Mouse (Mus musculus) CH12.LX (cell line): ENCODE data around the gene Appl1. TPM values are rescaled to one million over a fixed set of nuclear protein-coding genes. Genes with fewer than 3 reads are reported as not detected.
A peak's percentile ranks its signal among the peaks of the same experiment; 100 is the strongest.

Source experiments
- DNase-seq: peaks from one replicate; pipeline ENCODE4 v3.0.0-alpha.2; 2013; ENCODE audit errors: extremely low read depth
- H3K27ac ChIP-seq: 2 replicates; pipeline ENCODE4 v1.5.1; 2012; ENCODE audit warnings: low read depth, mild to moderate bottlenecking, control low read depth, moderate library complexity; ENCODE audit not compliant: insufficient read depth
- H3K27me3 ChIP-seq: replicated peaks from 2 replicates; pipeline ENCODE3; 2012; ENCODE audit warnings: inconsistent platforms
- H3K36me3 ChIP-seq, 2 experiments: replicated peaks in 1 of 2; 2 replicates each; pipeline versions ENCODE3 to v1.6.1; 2012; ENCODE audit warnings: inconsistent platforms in 1 of 2, low read length in 1 of 2, mild to moderate bottlenecking in 1 of 2, mixed read lengths in 1 of 2, moderate library complexity in 1 of 2; ENCODE audit not compliant: control insufficient read depth in 1 of 2, insufficient read depth in 1 of 2
- H3K4me1 ChIP-seq, 2 experiments: 2 replicates each; pipeline ENCODE4 v1.6.1; 2012; ENCODE audit warnings: inconsistent platforms in 1 of 2, moderate library complexity in 1 of 2; ENCODE audit not compliant: insufficient read depth in 2 of 2, control insufficient read depth in 1 of 2
- H3K4me2 ChIP-seq: 2 replicates; pipeline ENCODE4 v1.6.1; 2012; ENCODE audit warnings: low read depth, mild to moderate bottlenecking, control low read depth; ENCODE audit not compliant: poor library complexity, insufficient read depth, severe bottlenecking
- H3K4me3 ChIP-seq, 3 experiments: fragments of 150-350 bp in 1 of 3; sonication (generic) in 1 of 3; replicated peaks in 1 of 3; 2 replicates each; pipeline versions ENCODE3 to v1.5.1; 2011 to 2012; ENCODE audit warnings: low read depth in 2 of 3, low read length in 2 of 3, mild to moderate bottlenecking in 2 of 3, moderate library complexity in 2 of 3, control low read depth in 1 of 3, improper control_type of control experiment in 1 of 3, inconsistent platforms in 1 of 3, mixed read lengths in 1 of 3; ENCODE audit not compliant: poor library complexity in 1 of 3
- H3K79me2 ChIP-seq: replicated peaks from 2 replicates; pipeline ENCODE4 v1.6.1; 2012; ENCODE audit warnings: mild to moderate bottlenecking, moderate library complexity; ENCODE audit not compliant: control insufficient read depth, poor library complexity, insufficient read depth, severe bottlenecking; ENCODE audit errors: extremely low read depth
- H3K9ac ChIP-seq: 2 replicates; pipeline ENCODE4 v1.6.1; 2012; ENCODE audit warnings: low read depth, mild to moderate bottlenecking, control low read depth, moderate library complexity; ENCODE audit not compliant: insufficient read depth
- H3K9me3 ChIP-seq: replicated peaks from 2 replicates; pipeline ENCODE3; 2012; ENCODE audit warnings: low read length, inconsistent platforms, mixed read lengths
- BHLHE40 ChIP-seq: IDR thresholded peaks from 2 replicates; pipeline ENCODE4 v1.6.1; 2011; ENCODE audit warnings: mild to moderate bottlenecking, low read depth, low read length, improper control_type of control experiment
- GABPA ChIP-seq: IDR thresholded peaks from 2 replicates; pipeline ENCODE4 v1.6.1; 2012; ENCODE audit warnings: low read depth, low read length, improper control_type of control experiment, inconsistent platforms; ENCODE audit not compliant: insufficient replicate concordance
- IRF4 ChIP-seq: IDR thresholded peaks from 2 replicates; pipeline ENCODE4 v1.6.1; 2014; ENCODE audit warnings: low read depth, mild to moderate bottlenecking, inconsistent platforms, low read length, improper control_type of control experiment
- JUN ChIP-seq: IDR thresholded peaks from 2 replicates; pipeline ENCODE4 v1.6.1; 2011; ENCODE audit warnings: low read depth, mild to moderate bottlenecking, low read length, improper control_type of control experiment, moderate library complexity; ENCODE audit not compliant: insufficient read depth
- MAFK ChIP-seq: IDR thresholded peaks from 2 replicates; pipeline ENCODE4 v1.6.1; 2011; ENCODE audit warnings: low read length, improper control_type of control experiment; ENCODE audit not compliant: insufficient replicate concordance
- MAX ChIP-seq: IDR thresholded peaks from 2 replicates; pipeline ENCODE4 v1.6.1; 2011; ENCODE audit warnings: low read length, improper control_type of control experiment
- SIN3A ChIP-seq: IDR thresholded peaks from 2 replicates; pipeline ENCODE4 v1.6.1; 2012; ENCODE audit warnings: low read length, improper control_type of control experiment, inconsistent platforms
- dilution Hi-C: fragments of 300-500 bp; cut with MboI; formaldehyde crosslinking; loops from 2 replicates; pipeline ENCODE4 v1.14.3; 2020; ENCODE audit warnings: low sequenced_read_pairs; ENCODE audit not compliant: extremely low pct_unique_long_range_greater_than_20kb, extremely low pct_ligation_motif_present
- in situ Hi-C: fragments of 300-500 bp; cut with MboI; formaldehyde crosslinking; loops from 3 replicates; pipeline ENCODE4 v1.14.3; 2019; ENCODE audit warnings: low sequenced_read_pairs, low pct_ligation_motif_present, low pct_unique_long_range_greater_than_20kb, mixed read lengths
- polyA plus RNA-seq: library from polyadenylated mRNA; unstranded; fragments of >175 nt; gene quantifications from 2 replicates; pipeline ENCODE4 v1.2.1, GENCODE M21; 2012; ENCODE audit warnings: low read depth; ENCODE audit not compliant: insufficient read length
- total RNA-seq, 2 experiments: library from RNA; depleted of rRNA; stranded (reverse); fragments of 300-350 nt in 1 of 2; fragments of >200 nt in 1 of 2; gene quantifications; 2 replicates each; pipeline ENCODE4 v1.2.3; 2012 to 2014

The Appl1 gene
- total and polyA plus RNA-seq, 3 experiments, result 9.0 to 11.9 (median 11.0) TPM

DNA sequence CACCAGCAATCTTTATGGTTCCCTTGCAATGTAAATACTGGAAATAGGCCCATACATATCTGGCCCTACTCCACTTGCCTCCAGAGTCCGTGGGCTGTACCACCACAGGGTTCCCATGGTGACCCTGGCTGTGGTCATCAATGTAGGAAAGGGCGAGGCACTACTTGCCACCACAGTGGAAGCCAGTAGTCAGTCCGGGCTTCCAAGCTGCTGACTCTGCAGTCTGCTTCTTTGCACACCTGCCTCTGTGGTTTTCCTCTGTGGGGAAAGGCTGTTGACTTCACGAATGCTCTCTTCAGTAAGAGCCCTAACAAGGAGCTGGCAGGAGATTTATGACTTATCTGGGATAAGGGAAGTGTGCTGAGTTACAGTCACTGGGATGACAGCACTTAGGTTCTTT is 92.3 kb downstream of the Appl1 start:
- dilution Hi-C loops, result no loop called here
- no peaks in the 10 kb centered on the region for H3K27me3 ChIP-seq
- no peak overlapping the region for H3K4me3 ChIP-seq
- no peak overlapping the region for H3K27ac ChIP-seq
- H3K79me2 ChIP-seq, result no peaks in the 10 kb centered on the region
- peaks cover 6 to 8% of the 10 kb centered on the region in 2 experiments; a peak in 3 of 4 replicates for H3K4me1 ChIP-seq
- DNase-seq, result no peak
- H3K4me2 ChIP-seq, result no peak overlapping the region
- no peak overlapping the region for H3K9ac ChIP-seq
- in situ Hi-C loops, result no loop called here
- H3K9me3 ChIP-seq, result no peaks in the 10 kb centered on the region
- TF ChIP-seq JUN (no peak), MAFK (peak; percentile 85), SIN3A (no peak), GABPA (no peak), BHLHE40 (no peak), IRF4 (no peak), MAX (no peak)
- no peaks in the 10 kb centered on the region for H3K36me3 ChIP-seq

Other genes starting within 250 kb of the Appl1 start
- not detected in 2 replicates for gene Asb14, start 76.7 kb downstream of the Appl1 start, total RNA-seq (2012; rRNA removed)
- gene Asb14, start 76.7 kb downstream of the Appl1 start, total RNA-seq (2014; rRNA removed), result not detected in 2 replicates
- gene Asb14, start 76.7 kb downstream of the Appl1 start, polyA plus RNA-seq, result not detected in 2 replicates
- 1.9 and 2.2 TPM in 2 replicates for gene Hesx1, start 23.2 kb upstream of the Appl1 start, total RNA-seq (2012; rRNA removed)
- 3.6 and 3.9 TPM in 2 replicates for gene Hesx1, start 23.2 kb upstream of the Appl1 start, total RNA-seq (2014; rRNA removed)
- gene Hesx1, start 23.2 kb upstream of the Appl1 start, polyA plus RNA-seq, result 3.4 and 4.3 TPM in 2 replicates
- gene Il17rd, start 67.7 kb upstream of the Appl1 start, total RNA-seq (2012; rRNA removed), result 0.04 TPM in 2 replicates
- 0.03 and 0.08 TPM in 2 replicates for gene Il17rd, start 67.7 kb upstream of the Appl1 start, total RNA-seq (2014; rRNA removed)
- gene Il17rd, start 67.7 kb upstream of the Appl1 start, polyA plus RNA-seq, result 0.04 and 0.09 TPM in 2 replicates
- gene Arhgef3, start 143.7 kb upstream of the Appl1 start, total RNA-seq (2012; rRNA removed), result 0.51 and 0.67 TPM in 2 replicates
- 0.62 and 0.89 TPM in 2 replicates for gene Arhgef3, start 143.7 kb upstream of the Appl1 start, total RNA-seq (2014; rRNA removed)
- gene Arhgef3, start 143.7 kb upstream of the Appl1 start, polyA plus RNA-seq, result 0.61 and 0.64 TPM in 2 replicates